Mouse (Mus musculus) neural tube, embryonic 10.5 days (tissue): Measurements from ENCODE around the gene Zic4.
A peak's percentile ranks its signal among the peaks of the same experiment; 100 is the strongest.

Experiments
- DNase-seq: peaks from one replicate; pipeline ENCODE4 v3.0.0-alpha.2; 2017; ENCODE audit warnings: low spot score; ENCODE audit errors: extremely low spot score

Gene Zic4

GRCm38 (mm10) chr9:91395066-91395772 is 33.0 kb downstream of the Zic4 start:
- DNase-seq, result peak; percentile 32

- peak; percentile 37 for DNase-seq
These were observed 37.8 kb downstream of the Zic4 start for GRCm38 (mm10) chr9:91399976-91400375.

GRCm38 (mm10) chr9:91400482-91401093 is 38.4 kb downstream of the Zic4 start:
- DNase-seq, result peak; percentile 21

GRCm38 (mm10) chr9:91401471-91401870 is 39.3 kb downstream of the Zic4 start:
- DNase-seq, result peak; percentile 43

GRCm38 (mm10) chr9:91404229-91404628 is 42.0 kb downstream of the Zic4 start:
- peak; percentile 49 for DNase-seq

GRCm38 (mm10) chr9:91404905-91405752 is 42.9 kb downstream of the Zic4 start:
- peak; percentile 69 for DNase-seq

GRCm38 (mm10) chr9:91405753-91406178 is 43.6 kb downstream of the Zic4 start:
- DNase-seq, result peak; percentile 68

GRCm38 (mm10) chr9:91406258-91406763 is 44.1 kb downstream of the Zic4 start:
- DNase-seq, result peak; percentile 29

- peak; percentile 20 for DNase-seq
These were observed 47.6 kb downstream of the Zic4 start for GRCm38 (mm10) chr9:91409771-91410170.

GRCm38 (mm10) chr9:91414007-91414661 is 51.9 kb downstream of the Zic4 start:
- DNase-seq, result peak; percentile 48

- peak; percentile 32 for DNase-seq
These were observed 58.2 kb downstream of the Zic4 start for GRCm38 (mm10) chr9:91420441-91420840.
